Mouse (Mus musculus): Measurements from ENCODE around the gene Erc2. TPM values are rescaled to one million over a fixed set of nuclear protein-coding genes. Genes with fewer than 3 reads are reported as not detected.

Gene Erc2
- total and polyA plus RNA-seq, 3 experiments = not detected

DNA sequence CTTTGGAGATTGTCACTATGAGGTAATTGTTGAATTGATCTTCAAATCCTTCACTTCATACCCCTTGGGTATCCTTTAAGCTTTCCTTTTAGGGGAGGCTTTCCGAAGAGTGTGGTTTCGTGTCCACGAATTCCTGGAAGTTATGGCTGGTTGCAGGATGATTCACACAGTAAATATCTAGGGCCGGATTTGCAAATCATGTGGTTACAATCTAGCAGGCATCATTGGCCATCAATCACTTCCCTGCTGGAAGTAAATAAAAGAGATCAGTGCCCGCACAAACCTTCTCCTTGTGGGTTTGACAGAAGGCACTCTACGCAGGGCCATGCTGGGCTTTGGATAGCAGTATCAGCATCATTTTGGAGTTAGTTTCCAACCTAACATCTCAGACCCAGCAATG, 201.7 kb downstream of the Erc2 start:
- H3K36me3 ChIP-seq (replicated peaks in 1 of 2; ENCODE audit: control insufficient read depth in 1 of 2, insufficient read depth in 1 of 2, low read length in 1 of 2) = no peaks in the 10 kb centered on the region
- no peak overlapping the region for H3K27ac ChIP-seq (ENCODE audit: insufficient read depth, low read depth)
- no peaks in the 10 kb centered on the region for H3K79me2 ChIP-seq (replicated peaks; ENCODE audit: control insufficient read depth, extremely low read depth, insufficient read depth, poor library complexity, severe bottlenecking)
- dilution Hi-C loops (cut with MboI; ENCODE audit: extremely low pct_ligation_motif_present, extremely low pct_unique_long_range_greater_than_20kb, low sequenced_read_pairs) (no loop called here), in situ Hi-C loops (cut with MboI; ENCODE audit: low pct_ligation_motif_present, low pct_unique_long_range_greater_than_20kb, low sequenced_read_pairs) (loop anchor here (25.0 kb wide), 2 partner anchors 1263 to 1613 kb away; no protein-coding TSS in a partner anchor)
- no peak for DNase-seq (ENCODE audit: extremely low read depth)
- no peak overlapping the region for H3K9ac ChIP-seq (ENCODE audit: insufficient read depth, low read depth)
- no peaks in the 10 kb centered on the region for H3K27me3 ChIP-seq (replicated peaks)
- no peak overlapping the region for H3K4me3 ChIP-seq (replicated peaks in 1 of 3; ENCODE audit: low read depth in 2 of 3, low read length in 2 of 3, poor library complexity in 1 of 3)
- H3K4me1 ChIP-seq (ENCODE audit: control insufficient read depth in 1 of 2, insufficient read depth in 2 of 2) = no peaks in the 10 kb centered on the region
- TF ChIP-seq CHD1 (IDR thresholded peaks at IDR 0.05; ENCODE audit: low read depth, low read length) = no peak
- no peak overlapping the region for H3K4me2 ChIP-seq (ENCODE audit: insufficient read depth, low read depth, poor library complexity, severe bottlenecking)
- H3K9me3 ChIP-seq (replicated peaks; ENCODE audit: low read length) = no peaks in the 10 kb centered on the region

- TF ChIP-seq KAT2A (IDR thresholded peaks at IDR 0.05; ENCODE audit: insufficient replicate concordance, low read length) (no peak), IRF4 (IDR thresholded peaks at IDR 0.05; ENCODE audit: low read depth, low read length) (no peak), BHLHE40 (IDR thresholded peaks at IDR 0.05; ENCODE audit: low read depth, low read length) (no peak), USF2 (conservative IDR thresholded peaks at IDR 0.05; ENCODE audit: low read depth, low read length) (no peak), TCF12 (IDR thresholded peaks at IDR 0.05; ENCODE audit: low read depth, low read length) (no peak), ZC3H11A (IDR thresholded peaks at IDR 0.05; ENCODE audit: low read depth, low read length) (no peak)
- in situ Hi-C loops (cut with MboI; ENCODE audit: low pct_ligation_motif_present, low pct_unique_long_range_greater_than_20kb, low sequenced_read_pairs) (no loop called here), dilution Hi-C loops (cut with MboI; ENCODE audit: extremely low pct_ligation_motif_present, extremely low pct_unique_long_range_greater_than_20kb, low sequenced_read_pairs) (no loop called here)
- Histone ChIP-seq H3K27me3 (replicated peaks) (no peaks in the 10 kb centered on the region), H3K79me2 (replicated peaks; ENCODE audit: control insufficient read depth, extremely low read depth, insufficient read depth, poor library complexity, severe bottlenecking) (no peaks in the 10 kb centered on the region), H3K9ac (ENCODE audit: insufficient read depth, low read depth) (no peak overlapping the region), H3K36me3 (replicated peaks in 1 of 2; ENCODE audit: control insufficient read depth in 1 of 2, insufficient read depth in 1 of 2, low read length in 1 of 2) (no peaks in the 10 kb centered on the region), H3K9me3 (replicated peaks; ENCODE audit: low read length) (no peaks in the 10 kb centered on the region), H3K4me2 (ENCODE audit: insufficient read depth, low read depth, poor library complexity, severe bottlenecking) (no peak overlapping the region), H3K4me3 (replicated peaks in 1 of 3; ENCODE audit: low read depth in 2 of 3, low read length in 2 of 3, poor library complexity in 1 of 3) (no peak overlapping the region), H3K4me1 (ENCODE audit: control insufficient read depth in 1 of 2, insufficient read depth in 2 of 2) (no peaks in the 10 kb centered on the region), H3K27ac (ENCODE audit: insufficient read depth, low read depth) (no peak overlapping the region)
- DNase-seq (ENCODE audit: extremely low read depth) = no peak
Observed at GRCm38 (mm10) chr14:27826829-27827228, 204.6 kb downstream of the Erc2 start.

- no peaks in the 10 kb centered on the region for H3K9me3 ChIP-seq (replicated peaks; ENCODE audit: low read length)
- H3K4me1 ChIP-seq (ENCODE audit: control insufficient read depth in 1 of 2, insufficient read depth in 2 of 2) = no peaks in the 10 kb centered on the region
- no peaks in the 10 kb centered on the region for H3K27me3 ChIP-seq (replicated peaks)
- H3K36me3 ChIP-seq (replicated peaks in 1 of 2; ENCODE audit: control insufficient read depth in 1 of 2, insufficient read depth in 1 of 2, low read length in 1 of 2) = no peaks in the 10 kb centered on the region
- DNase-seq (ENCODE audit: extremely low read depth) = no peak
- H3K27ac ChIP-seq (ENCODE audit: insufficient read depth, low read depth) = no peak overlapping the region
- no peak overlapping the region for H3K4me2 ChIP-seq (ENCODE audit: insufficient read depth, low read depth, poor library complexity, severe bottlenecking)
- H3K4me3 ChIP-seq (replicated peaks in 1 of 3; ENCODE audit: low read depth in 2 of 3, low read length in 2 of 3, poor library complexity in 1 of 3) = no peak overlapping the region
- no peaks in the 10 kb centered on the region for H3K79me2 ChIP-seq (replicated peaks; ENCODE audit: control insufficient read depth, extremely low read depth, insufficient read depth, poor library complexity, severe bottlenecking)
- dilution Hi-C loops (cut with MboI; ENCODE audit: extremely low pct_ligation_motif_present, extremely low pct_unique_long_range_greater_than_20kb, low sequenced_read_pairs) (no loop called here), in situ Hi-C loops (cut with MboI; ENCODE audit: low pct_ligation_motif_present, low pct_unique_long_range_greater_than_20kb, low sequenced_read_pairs) (no loop called here)
- no peak for TF ChIP-seq POLR2AphosphoS2 (IDR thresholded peaks at IDR 0.05; ENCODE audit: low read depth, low read length)
- H3K9ac ChIP-seq (ENCODE audit: insufficient read depth, low read depth) = no peak overlapping the region
Observed at GRCm38 (mm10) chr14:27828089-27828488, 205.9 kb downstream of the Erc2 start.

Measured in CH12.LX (cell line).